Mouse (Mus musculus) frontal cortex, postnatal 10 days (tissue): ENCODE measurements around the gene Poglut1.
"Not testable (repeated sequence)": the region's sequence is repeated elsewhere in the genome, so short reads cannot be mapped to it uniquely, and the experiment has no call there.

ENCODE experiments used
- DNase-seq, 2 experiments: peaks; one replicate each; pipeline ENCODE4 v3.0.0; 2022; ENCODE audit warnings: low spot score in 2 of 2, mixed read lengths in 1 of 2

Poglut1 gene

DNA sequence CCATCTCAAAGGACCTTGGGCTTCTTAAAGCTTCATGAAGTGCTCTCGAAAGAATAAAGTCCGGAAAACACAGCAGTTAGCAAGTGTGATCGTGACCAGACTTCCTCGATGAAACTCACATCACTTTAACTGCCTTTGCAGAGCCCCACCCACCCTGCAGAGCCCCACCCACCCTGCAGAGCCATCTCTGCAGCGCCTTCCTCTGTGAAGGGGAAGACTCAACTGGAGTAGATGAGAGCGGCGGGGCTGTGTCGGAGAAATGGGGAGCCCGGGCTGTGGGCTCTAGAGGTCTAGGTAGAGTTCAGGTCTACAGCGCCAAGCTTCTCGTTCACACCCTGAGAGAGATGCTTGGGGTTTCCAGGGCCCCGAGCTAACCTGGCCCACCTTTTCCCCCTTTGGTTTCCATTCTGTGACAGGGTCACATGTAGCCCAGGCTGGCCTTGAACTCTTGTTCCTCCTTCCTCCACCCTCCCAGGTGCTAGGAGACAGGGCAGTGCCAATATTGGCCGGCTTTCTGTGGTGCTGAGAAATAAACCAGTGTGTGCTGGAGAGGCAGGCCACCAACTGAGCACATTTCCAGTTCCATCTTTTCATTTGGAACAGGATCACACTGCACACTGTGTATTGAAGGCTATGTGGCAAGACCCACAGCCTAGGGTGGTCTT is 11.2 kb downstream of the Poglut1 start:
- DNase-seq = no peak

- DNase-seq = peak; percentile 45 to 59
Observed at GRCm38 (mm10) chr16:38536544-38537146, 13.4 kb downstream of the Poglut1 start.

GRCm38 (mm10) chr16:38526264-38526663 is 23.8 kb downstream of the Poglut1 start:
- no peak for DNase-seq

DNA sequence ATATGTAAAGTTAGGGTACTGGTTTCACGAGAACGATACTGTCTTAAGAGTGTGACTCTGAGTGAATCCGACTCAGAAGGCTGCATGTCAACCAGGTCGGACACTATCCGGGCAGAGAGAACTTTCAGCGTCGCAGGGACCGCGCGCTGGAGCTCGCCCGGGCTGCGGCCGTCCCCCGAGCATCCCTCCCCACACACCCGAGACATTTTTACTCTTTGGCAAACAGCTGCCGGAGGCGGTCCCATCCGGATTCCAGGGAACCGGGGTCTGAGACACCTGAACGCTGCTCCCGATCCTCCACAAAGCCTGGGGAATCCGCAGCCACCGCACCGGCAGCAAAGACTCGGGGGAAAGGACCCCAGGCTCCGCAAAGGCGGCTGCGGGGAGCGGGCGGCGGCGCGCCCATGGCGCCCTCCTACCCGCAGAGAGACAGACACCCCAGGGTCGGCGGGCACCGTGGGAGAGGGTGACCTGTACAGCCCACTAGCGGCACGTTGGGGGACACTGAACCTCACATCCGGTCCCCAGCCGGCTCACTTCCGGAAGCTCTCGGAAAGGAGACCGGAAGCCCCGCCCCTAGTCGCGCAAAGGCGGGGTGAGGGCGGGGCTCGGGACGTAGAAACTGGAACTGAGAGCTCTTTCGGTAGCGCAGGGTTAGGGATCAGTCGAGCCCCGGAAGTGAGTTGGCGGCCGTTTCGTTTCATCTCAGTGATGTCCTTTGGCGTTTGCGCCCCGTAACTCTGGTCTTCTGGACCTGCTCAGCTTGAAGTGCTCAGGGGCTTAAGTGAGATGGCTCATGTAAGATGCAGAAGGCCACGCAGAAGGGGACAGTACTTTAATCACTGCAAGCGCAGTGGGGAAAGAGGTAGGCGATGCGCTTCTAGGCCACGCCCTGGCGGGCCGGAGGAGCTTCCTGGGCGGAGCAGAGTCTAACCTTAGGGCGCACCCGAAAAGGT is 27.7 kb downstream of the Poglut1 start, which contains the start of gene Timmdc1:
TSS of gene Timmdc1 (minus strand) at position 535 of the 956 bp plus-strand sequence.
- DNase-seq = peak; percentile 94 to 95

GRCm38 (mm10) chr16:38521211-38521987 is 28.7 kb downstream of the Poglut1 start:
- no peak for DNase-seq

GRCm38 (mm10) chr16:38519140-38519539 is 30.9 kb downstream of the Poglut1 start:
- DNase-seq = no peak

DNA sequence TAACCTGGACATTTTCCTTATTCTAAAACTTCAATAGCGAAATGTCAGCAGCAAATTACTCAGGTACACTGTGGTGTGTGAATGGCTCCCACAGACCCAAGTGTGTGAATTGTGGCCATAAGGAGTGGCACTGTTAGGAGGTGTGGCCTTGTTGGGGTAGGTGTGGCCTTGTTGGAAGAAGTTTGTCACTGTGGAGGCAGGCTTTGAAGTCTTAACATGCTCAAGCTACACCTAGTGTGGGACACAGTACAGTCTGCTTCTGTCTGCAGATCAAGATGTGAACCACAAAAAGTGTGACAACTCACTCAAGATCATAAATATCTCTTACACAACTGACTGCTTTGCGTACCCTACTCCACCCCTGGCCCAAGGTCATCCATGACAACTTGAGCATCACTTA is 39.2 kb downstream of the Poglut1 start:
- DNase-seq = no peak

- DNase-seq = peak in 1 of 2 experiments; percentile 60
Observed at GRCm38 (mm10) chr16:38506041-38506634, 43.9 kb downstream of the Poglut1 start.

GRCm38 (mm10) chr16:38503528-38503927 is 46.5 kb downstream of the Poglut1 start:
- no peak for DNase-seq

GRCm38 (mm10) chr16:38502469-38502868 is 47.6 kb downstream of the Poglut1 start:
- no peak for DNase-seq

- no peak for DNase-seq
Observed at GRCm38 (mm10) chr16:38496604-38497140, 53.4 kb downstream of the Poglut1 start.

DNA sequence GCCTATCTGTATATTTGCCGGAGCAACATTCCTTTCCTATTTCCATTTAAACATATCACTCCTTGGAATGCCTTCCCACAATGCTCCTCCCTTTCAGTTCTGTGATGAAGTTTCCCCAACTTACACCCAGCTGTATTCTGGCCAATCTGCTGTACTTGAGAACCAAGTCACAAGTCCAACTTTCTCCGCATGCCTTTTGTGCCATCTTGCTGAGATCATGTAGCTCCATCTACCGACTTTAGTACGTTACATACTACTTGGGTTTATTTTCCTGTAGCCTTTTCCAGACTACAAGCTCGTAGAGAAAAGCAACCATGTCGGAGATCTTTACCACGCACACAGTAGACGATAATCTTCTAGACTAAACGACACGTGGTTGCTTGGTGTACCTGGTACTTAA is 56.2 kb downstream of the Poglut1 start:
- no peak for DNase-seq

DNA sequence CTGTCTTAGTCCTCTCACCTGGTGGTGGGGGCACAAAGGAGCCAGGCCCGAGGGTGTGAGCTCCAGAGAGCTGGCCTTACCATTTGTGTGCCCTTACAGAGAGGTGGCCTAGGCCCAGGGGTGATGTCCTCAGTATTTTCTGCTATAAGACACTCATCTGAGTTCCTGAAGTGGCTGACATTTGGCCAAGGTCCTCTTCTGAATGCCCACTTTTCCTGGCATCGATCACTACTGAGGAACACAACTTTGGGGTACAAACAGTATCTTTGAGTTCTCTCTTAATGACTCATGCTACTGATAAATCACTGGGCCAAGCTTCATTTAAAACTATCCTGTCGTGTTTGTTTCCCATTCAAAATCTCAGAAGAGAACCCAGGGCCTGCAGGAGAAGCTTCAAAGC is 57.5 kb downstream of the Poglut1 start:
- no peak for DNase-seq

DNA sequence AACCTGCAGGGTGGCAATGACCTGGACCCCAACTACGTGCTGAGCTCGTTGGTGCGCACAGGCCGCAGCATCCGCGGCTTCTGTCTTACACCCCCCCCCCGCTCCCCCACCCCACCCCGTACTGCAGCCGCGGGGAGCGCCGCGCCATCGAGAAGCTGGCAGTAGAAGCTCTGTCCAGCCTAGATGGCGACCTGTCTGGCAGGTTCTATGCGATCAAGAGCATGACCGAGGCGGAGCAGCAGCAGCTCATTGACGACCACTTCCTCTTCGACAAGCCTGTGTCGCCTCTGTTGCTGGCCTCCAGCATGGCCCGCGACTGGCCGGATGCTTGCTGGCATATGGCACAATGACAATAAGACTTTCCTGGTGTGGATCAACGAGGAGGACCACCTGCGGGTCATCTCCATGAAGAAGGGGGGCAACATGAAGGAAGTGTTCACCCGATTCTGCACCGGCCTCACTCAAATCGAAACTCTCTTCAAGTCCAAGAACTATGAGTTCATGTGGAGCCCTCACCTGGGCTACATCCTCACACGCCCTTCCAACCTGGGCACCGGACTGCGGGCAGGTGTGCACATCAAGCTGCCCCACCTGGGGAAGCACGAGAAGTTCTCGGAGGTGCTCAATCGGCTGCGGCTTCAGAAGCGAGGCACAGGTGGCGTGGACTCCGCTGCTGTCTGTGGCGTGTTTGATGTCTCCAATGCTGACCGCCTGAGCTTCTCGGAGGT is 66.3 kb downstream of the Poglut1 start:
- no peak for DNase-seq

- no peak for DNase-seq
Observed at GRCm38 (mm10) chr16:38482780-38483562, 67.1 kb downstream of the Poglut1 start.

DNA sequence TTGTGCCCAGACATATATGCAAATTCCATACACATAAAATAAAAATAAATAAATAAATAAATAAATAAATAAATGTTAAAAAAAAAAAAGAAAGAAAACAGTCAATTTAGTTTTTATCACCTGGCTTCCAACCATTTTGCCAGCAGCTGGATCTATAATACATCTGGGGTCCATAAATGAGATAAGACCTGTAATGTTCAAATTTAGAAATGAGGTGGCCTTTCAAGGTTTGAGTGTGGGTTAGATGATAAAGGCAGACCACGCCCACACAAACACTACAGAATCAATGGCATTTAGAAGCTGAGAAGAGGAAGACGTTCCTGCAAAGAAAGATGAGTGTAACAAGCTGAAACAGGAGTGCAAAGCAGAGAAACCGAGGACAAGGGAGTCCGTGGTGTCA is 68.7 kb downstream of the Poglut1 start:
- DNase-seq = no peak

DNA sequence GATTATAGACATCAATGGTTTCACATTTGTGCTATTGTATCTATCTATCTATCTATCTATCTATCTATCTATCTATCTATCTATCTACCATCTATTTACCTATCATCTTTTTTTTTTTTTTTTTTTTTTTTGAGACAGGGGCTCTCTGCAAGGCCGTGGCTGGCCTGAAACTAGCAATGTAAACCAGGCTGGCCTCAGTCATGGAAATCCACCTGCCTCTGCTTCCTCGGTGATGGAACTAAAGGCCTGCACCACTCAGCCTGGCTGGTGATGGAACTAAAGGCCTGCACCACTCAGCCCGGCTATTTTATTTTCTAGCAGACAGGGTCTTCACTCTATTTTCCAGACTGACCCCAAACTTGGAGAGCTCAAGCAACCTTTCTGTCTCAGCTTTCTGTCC is 71.8 kb downstream of the Poglut1 start:
- no peak for DNase-seq

DNA sequence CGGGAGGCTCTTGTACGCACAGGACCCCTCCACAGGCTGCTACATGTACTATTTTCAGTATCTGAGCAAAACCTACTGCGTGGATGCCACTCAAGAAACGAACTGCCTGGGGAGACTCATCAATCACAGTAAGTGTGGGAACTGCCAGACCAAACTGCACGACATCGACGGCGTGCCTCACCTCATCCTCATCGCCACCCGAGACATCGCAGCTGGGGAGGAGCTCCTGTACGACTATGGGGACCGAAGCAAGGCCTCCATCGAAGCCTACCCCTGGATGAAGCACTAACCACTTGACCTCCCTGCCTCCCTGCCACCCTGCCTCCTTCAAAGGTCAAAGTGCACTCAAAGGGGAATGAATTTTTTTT is 72.8 kb downstream of the Poglut1 start:
- DNase-seq = not testable (repeated sequence)
